Mouse (Mus musculus): ENCODE data around the gene Tenm4.

DNA sequence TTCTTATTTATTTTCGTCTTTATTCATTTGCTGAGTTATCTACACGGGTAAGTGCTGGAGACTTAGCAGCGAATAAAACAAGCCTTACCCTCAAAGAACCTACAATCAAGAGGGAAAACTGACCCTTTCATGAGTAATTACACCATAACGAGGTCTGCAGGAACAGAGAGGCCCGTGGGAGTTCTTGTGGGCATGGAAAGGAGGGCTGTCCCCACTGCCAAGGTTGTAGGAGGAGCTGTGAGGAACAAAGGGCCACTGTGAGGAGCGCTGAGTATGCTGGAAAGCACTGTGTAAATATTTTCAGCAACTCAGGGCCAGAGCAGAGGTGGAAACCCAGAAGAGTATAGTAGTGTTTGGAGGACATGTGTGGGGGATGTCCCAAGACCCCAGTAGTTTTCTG, 574.9 kb downstream of the Tenm4 start:
- TF ChIP-seq POLR2A (IDR thresholded peaks at IDR 0.05; ENCODE audit: control insufficient read depth in 1 of 2, insufficient read depth in 1 of 2, low read depth in 1 of 2, low read length in 2 of 2, poor library complexity in 1 of 2) (no peak), CHD1 (IDR thresholded peaks at IDR 0.05; ENCODE audit: low read depth, low read length) (no peak), MYC (IDR thresholded peaks at IDR 0.05; ENCODE audit: low read depth, low read length) (no peak), CTCF (IDR thresholded peaks at IDR 0.05 in 2 of 3, conservative IDR thresholded peaks at IDR 0.05 in 1 of 3; ENCODE audit: control insufficient read depth in 1 of 3, insufficient read depth in 1 of 3, low read depth in 2 of 3, low read length in 3 of 3, poor library complexity in 1 of 3, severe bottlenecking in 1 of 3) (no peak), UBTF (IDR thresholded peaks at IDR 0.05; ENCODE audit: borderline replicate concordance, insufficient read depth, low read depth, low read length) (no peak), RCOR1 (IDR thresholded peaks at IDR 0.05; ENCODE audit: low read depth, low read length) (no peak), NRF1 (IDR thresholded peaks at IDR 0.05; ENCODE audit: insufficient read depth, low read depth, low read length, poor library complexity, severe bottlenecking) (no peak), GABPA (IDR thresholded peaks at IDR 0.05; ENCODE audit: low read depth, low read length) (no peak), MAX (IDR thresholded peaks at IDR 0.05; ENCODE audit: low read length) (no peak), RAD21 (IDR thresholded peaks at IDR 0.05; ENCODE audit: low read depth, low read length) (no peak), MAFK (IDR thresholded peaks at IDR 0.05; ENCODE audit: borderline replicate concordance, low read depth, low read length) (no peak), EP300 (IDR thresholded peaks at IDR 0.05; ENCODE audit: low read depth in 1 of 2, low read length in 2 of 2) (no peak), TCF12 (IDR thresholded peaks at IDR 0.05; ENCODE audit: low read depth, low read length) (no peak)
